Comparison of ENCODE assay signal across 9 mouse cellular contexts in genomic region chr8:13292364-13292763, GRCm38 (mm10). TPM values are rescaled to one million over a fixed set of nuclear protein-coding genes. Genes with fewer than 3 reads are reported as not detected.
DNase-seq lines count a peak whose midpoint lies in the region; ATAC-seq and TF ChIP-seq lines count a peak whose summit lies in the region.
"Had no signal": no experiment of that assay in that cellular context is flagged by ENCODE, and none has a peak within 500 bp of the region (broad histone marks: within the 10 kb centered on the region; RNA-seq: fewer than 3 reads in every experiment).

No protein-coding gene starts in this region.

- no peak for ATAC-seq in neural tube, embryonic 15.5 days (ENCODE audit: low FRiP score)
- no peak for ATAC-seq in lung, postnatal 0 days

- no peaks in the 10 kb centered on the region for H3K9me3 ChIP-seq in neural tube, embryonic 15.5 days (replicated peaks)
- H3K9me3 ChIP-seq in lung, postnatal 0 days (ENCODE audit: low read length): no peaks in the 10 kb centered on the region
- H3K9me3 ChIP-seq: hindbrain, embryonic 15.5 days had no signal

- H3K4me2 ChIP-seq in neural tube, embryonic 15.5 days: no peak overlapping the region
- no peak overlapping the region for H3K4me2 ChIP-seq in lung, postnatal 0 days (replicated peaks; ENCODE audit: low read depth, low read length)
- H3K4me2 ChIP-seq: hindbrain, embryonic 15.5 days had no signal

- TF ChIP-seq EP300 in lung, postnatal 0 days (IDR thresholded peaks at IDR 0.05): no peak

- TF ChIP-seq CTCF in lung, postnatal 0 days (IDR thresholded peaks at IDR 0.05): peak; percentile 92

- no peak overlapping the region for H3K27ac ChIP-seq in neural tube, embryonic 15.5 days (replicated peaks)
- no peak overlapping the region for H3K27ac ChIP-seq in lung, postnatal 0 days (ENCODE audit: low read length)
- H3K27ac ChIP-seq: hindbrain, embryonic 15.5 days had no signal

- DNase-seq in neural tube, embryonic 10.5 days (ENCODE audit: extremely low spot score, low spot score): peak; percentile 88
- DNase-seq in c-Kit-negative CD71-positive TER-119-positive erythroid progenitor cells, embryonic 14.5 days (ENCODE audit: low read depth, low spot score): peak; percentile 65
- peak; percentile 77 to 82 for DNase-seq in frontal cortex, postnatal 36 days (ENCODE audit: low spot score in 2 of 2)
- peak; percentile 88 for DNase-seq in kidney, postnatal 4 days
- peak; percentile 75 for DNase-seq in lung, postnatal 0 days (ENCODE audit: low spot score)
- peak; percentile 62 for DNase-seq in right cerebral cortex, postnatal 25 days
- DNase-seq in urinary bladder, postnatal 36 days (ENCODE audit: low spot score in 2 of 2): peak; percentile 65 to 73

- peaks cover 16% of the 10 kb centered on the region for H3K4me1 ChIP-seq in neural tube, embryonic 15.5 days
- H3K4me1 ChIP-seq in lung, postnatal 0 days (ENCODE audit: insufficient read depth, low read depth, low read length): no peaks in the 10 kb centered on the region

- peaks cover 52% of the 10 kb centered on the region for H3K36me3 ChIP-seq in neural tube, embryonic 15.5 days
- peaks cover 30% of the 10 kb centered on the region for H3K36me3 ChIP-seq in lung, postnatal 0 days (ENCODE audit: insufficient read depth, low read length)

- no peak overlapping the region for H3K9ac ChIP-seq in neural tube, embryonic 15.5 days (replicated peaks)
- no peak overlapping the region for H3K9ac ChIP-seq in lung, postnatal 0 days (replicated peaks; ENCODE audit: low read depth)
- H3K9ac ChIP-seq: hindbrain, embryonic 15.5 days had no signal

- H3K27me3 ChIP-seq in neural tube, embryonic 15.5 days (replicated peaks): no peaks in the 10 kb centered on the region
- H3K27me3 ChIP-seq in lung, postnatal 0 days (replicated peaks; ENCODE audit: insufficient read depth, low read length): no peaks in the 10 kb centered on the region
- H3K27me3 ChIP-seq: hindbrain, embryonic 15.5 days had no signal

- 29% methylated on average over 9 of the region's 9 CpGs for WGBS in neural tube, embryonic 15.5 days
- 28% methylated on average over 9 of the region's 9 CpGs for WGBS in lung, postnatal 0 days

- no peak overlapping the region for H3K4me3 ChIP-seq in neural tube, embryonic 15.5 days (replicated peaks)
- H3K4me3 ChIP-seq in lung, postnatal 0 days (ENCODE audit: low read depth, low read length): no peak overlapping the region
- H3K4me3 ChIP-seq: hindbrain, embryonic 15.5 days had no signal

RNA-seq across cellular contexts. Expression of gene Tmco3, which starts 4.4 kb away (rescaled TPM):
- 50.9 and 54.7 TPM in 2 replicates for polyA plus RNA-seq in neural tube, embryonic 15.5 days (2015; fragmentation: Nextera tagmentation; extraction: Ambion mirVana)
- polyA plus RNA-seq in lung, postnatal 0 days (2015; fragmentation: Nextera tagmentation; extraction: Ambion mirVana): 26.1 and 30.3 TPM in 2 replicates

RNA-seq across cellular contexts. Expression of gene Dcun1d2, which starts 4.4 kb away (rescaled TPM):
- polyA plus RNA-seq in neural tube, embryonic 15.5 days (2015; fragmentation: Nextera tagmentation; extraction: Ambion mirVana): 32.9 and 36.5 TPM in 2 replicates
- 14.5 TPM in 2 replicates for polyA plus RNA-seq in lung, postnatal 0 days (2015; fragmentation: Nextera tagmentation; extraction: Ambion mirVana)

RNA-seq across cellular contexts. Expression of gene Adprhl1, which starts 38.4 kb away (rescaled TPM):
- polyA plus RNA-seq in neural tube, embryonic 15.5 days (2015; fragmentation: Nextera tagmentation; extraction: Ambion mirVana): 1.1 and 1.8 TPM in 2 replicates
- polyA plus RNA-seq in lung, postnatal 0 days (2015; fragmentation: Nextera tagmentation; extraction: Ambion mirVana): 0.93 and 1.0 TPM in 2 replicates

RNA-seq across cellular contexts. Expression of gene Tfdp1, which starts 46.2 kb away (rescaled TPM):
- 88.2 and 113 TPM in 2 replicates for polyA plus RNA-seq in neural tube, embryonic 15.5 days (2015; fragmentation: Nextera tagmentation; extraction: Ambion mirVana)
- polyA plus RNA-seq in lung, postnatal 0 days (2015; fragmentation: Nextera tagmentation; extraction: Ambion mirVana): 45.4 and 50.2 TPM in 2 replicates
